Mouse (Mus musculus) stomach, embryonic 14.5 days (tissue): ENCODE results near the gene Spata32. TPM values are rescaled to one million over a fixed set of nuclear protein-coding genes. Genes with fewer than 3 reads are reported as not detected.

Experiments used
- ATAC-seq: fragments of 200-750 bp; cut with Nextera tagmentation; 2 replicates; pipeline ENCODE4 v1.8.0; 2017; ENCODE audit warnings: low read depth, moderate TSS enrichment; ENCODE audit not compliant: insufficient number of reproducible peaks, insufficient read depth, low FRiP score
- H3K27ac ChIP-seq: fragments of 300-500 bp; sonication (generic); 2 replicates; pipeline ENCODE4 v1.5.1; 2014; ENCODE audit warnings: mild to moderate bottlenecking, low read length, moderate library complexity, mixed read lengths
- H3K27me3 ChIP-seq: fragments of 300-500 bp; sonication (generic); 2 replicates; pipeline ENCODE4 v1.6.1; 2014; ENCODE audit warnings: low read length, control low read depth, mixed read lengths; ENCODE audit not compliant: control insufficient read depth, insufficient read depth
- H3K36me3 ChIP-seq: fragments of 300-500 bp; sonication (generic); 2 replicates; pipeline ENCODE4 v1.6.1; 2014; ENCODE audit warnings: mild to moderate bottlenecking, control low read depth, low read length, moderate library complexity, mixed read lengths; ENCODE audit not compliant: control insufficient read depth, insufficient read depth
- H3K4me1 ChIP-seq: fragments of 300-500 bp; sonication (generic); 2 replicates; pipeline ENCODE4 v1.6.1; 2014; ENCODE audit warnings: low read length, control low read depth, mixed read lengths; ENCODE audit not compliant: control insufficient read depth, insufficient read depth
- H3K4me2 ChIP-seq: fragments of 300-500 bp; sonication (generic); replicated peaks from 2 replicates; pipeline ENCODE4 v1.6.1; 2014; ENCODE audit warnings: low read depth, low read length, control low read depth
- H3K4me3 ChIP-seq: fragments of 300-500 bp; sonication (generic); 2 replicates; pipeline ENCODE4 v1.5.1; 2014; ENCODE audit warnings: low read depth, low read length, control low read depth
- H3K9ac ChIP-seq: fragments of 300-500 bp; sonication (generic); replicated peaks from 2 replicates; pipeline ENCODE4 v1.6.1; 2014; ENCODE audit warnings: low read depth, mild to moderate bottlenecking, control low read depth, low read length, moderate library complexity, mixed read lengths
- H3K9me3 ChIP-seq: fragments of 300-500 bp; sonication (generic); 2 replicates; pipeline ENCODE4 v1.6.1; 2016; ENCODE audit warnings: low read depth, low read length, control low read depth; ENCODE audit not compliant: control insufficient read depth
- WGBS: fragments of 180-500 bp; shearing (Covaris S2); extraction: QIAGEN DNeasy Blood & Tissue Kit; methylation state at CpG from one replicate; pipeline ENCODE4 v1.1.7; 2014; 5-methylcytosine and 5-hydroxymethylcytosine counted together
- polyA plus RNA-seq: library from polyadenylated mRNA; unstranded; fragments of >200 nt; fragmentation: Nextera tagmentation; extraction: Ambion mirVana; gene quantifications from 2 replicates; pipeline ENCODE4 v1.2.1, GENCODE M21; 2014

The Spata32 gene
- polyA plus RNA-seq, 1 experiment from 2014 or later, result not detected

GRCm38 (mm10) chr11:103262412-103263267 lies 44.4 kb upstream of the Spata32 start:
- Histone ChIP-seq H3K4me1 (peaks cover 51% of the 10 kb centered on the region), H3K9ac (no peak overlapping the region), H3K4me3 (no peak overlapping the region), H3K36me3 (no peaks in the 10 kb centered on the region), H3K27me3 (no peaks in the 10 kb centered on the region), H3K27ac (peak overlapping the region; percentile 61; the same call in 1 of the 2 replicates), H3K4me2 (peak overlapping the region; percentile 15; the same call in 1 of the 2 replicates), H3K9me3 (no peaks in the 10 kb centered on the region)
- no peak for ATAC-seq
- WGBS, result 37% methylated on average over 20 of the region's 20 CpGs

- Histone ChIP-seq H3K27me3 (no peaks in the 10 kb centered on the region), H3K27ac (peak overlapping the region; percentile 61; the same call in 1 of the 2 replicates), H3K9me3 (no peaks in the 10 kb centered on the region), H3K4me2 (peak overlapping the region; percentile 15; the same call in 1 of the 2 replicates), H3K4me1 (peaks cover 51% of the 10 kb centered on the region), H3K36me3 (no peaks in the 10 kb centered on the region), H3K4me3 (no peak overlapping the region), H3K9ac (no peak overlapping the region)
- no peak for ATAC-seq
- WGBS, result 82% methylated on average over 7 of the region's 7 CpGs
These were observed 43.6 kb upstream of the Spata32 start for GRCm38 (mm10) chr11:103261671-103262411.

GRCm38 (mm10) chr11:103260515-103261192 lies 42.4 kb upstream of the Spata32 start:
- no peak overlapping the region for H3K27ac ChIP-seq
- no peak overlapping the region for H3K9ac ChIP-seq
- no peaks in the 10 kb centered on the region for H3K36me3 ChIP-seq
- no peaks in the 10 kb centered on the region for H3K9me3 ChIP-seq
- H3K4me1 ChIP-seq, result peaks cover 46% of the 10 kb centered on the region
- no peak overlapping the region for H3K4me2 ChIP-seq
- no peak for ATAC-seq
- no peaks in the 10 kb centered on the region for H3K27me3 ChIP-seq
- 69% methylated on average over 12 of the region's 12 CpGs for WGBS
- no peak overlapping the region for H3K4me3 ChIP-seq

- no peaks in the 10 kb centered on the region for H3K36me3 ChIP-seq
- H3K9me3 ChIP-seq, result no peaks in the 10 kb centered on the region
- 92% methylated on average over 5 of the region's 5 CpGs for WGBS
- ATAC-seq, result no peak
- H3K27me3 ChIP-seq, result no peaks in the 10 kb centered on the region
- H3K4me2 ChIP-seq, result no peak overlapping the region
- no peak overlapping the region for H3K4me3 ChIP-seq
- no peak overlapping the region for H3K27ac ChIP-seq
- peaks cover 41% of the 10 kb centered on the region for H3K4me1 ChIP-seq
- no peak overlapping the region for H3K9ac ChIP-seq
These were observed 41.8 kb upstream of the Spata32 start for GRCm38 (mm10) chr11:103260034-103260433.

GRCm38 (mm10) chr11:103257938-103258481 lies 39.8 kb upstream of the Spata32 start:
- WGBS, result 91% methylated on average over 4 of the region's 4 CpGs
- H3K27ac ChIP-seq, result no peak overlapping the region
- no peak overlapping the region for H3K4me2 ChIP-seq
- no peaks in the 10 kb centered on the region for H3K36me3 ChIP-seq
- H3K9me3 ChIP-seq, result no peaks in the 10 kb centered on the region
- H3K9ac ChIP-seq, result no peak overlapping the region
- H3K4me3 ChIP-seq, result no peak overlapping the region
- peaks cover 27% of the 10 kb centered on the region for H3K4me1 ChIP-seq
- H3K27me3 ChIP-seq, result no peaks in the 10 kb centered on the region
- no peak for ATAC-seq

GRCm38 (mm10) chr11:103253605-103254004 lies 35.4 kb upstream of the Spata32 start:
- no peak for ATAC-seq
- Histone ChIP-seq H3K4me1 (peaks cover 13% of the 10 kb centered on the region; the same call in 1 of the 2 replicates), H3K4me3 (no peak overlapping the region), H3K27me3 (no peaks in the 10 kb centered on the region), H3K9me3 (no peaks in the 10 kb centered on the region), H3K36me3 (no peaks in the 10 kb centered on the region), H3K27ac (no peak overlapping the region), H3K4me2 (no peak overlapping the region), H3K9ac (no peak overlapping the region)
- WGBS, result 80% methylated on average over 5 of the region's 5 CpGs

GRCm38 (mm10) chr11:103252380-103252779 lies 34.1 kb upstream of the Spata32 start:
- Histone ChIP-seq H3K4me3 (no peak overlapping the region), H3K9ac (no peak overlapping the region), H3K4me2 (no peak overlapping the region), H3K27me3 (no peaks in the 10 kb centered on the region), H3K27ac (no peak overlapping the region), H3K36me3 (no peaks in the 10 kb centered on the region), H3K9me3 (no peaks in the 10 kb centered on the region), H3K4me1 (peaks cover 25% of the 10 kb centered on the region)
- 83% methylated on average over 5 of the region's 5 CpGs for WGBS
- no peak for ATAC-seq

- no peak overlapping the region for H3K4me3 ChIP-seq
- no peak overlapping the region for H3K27ac ChIP-seq
- H3K27me3 ChIP-seq, result no peaks in the 10 kb centered on the region
- no peak overlapping the region for H3K9ac ChIP-seq
- H3K9me3 ChIP-seq, result no peaks in the 10 kb centered on the region
- no peak for ATAC-seq
- H3K36me3 ChIP-seq, result no peaks in the 10 kb centered on the region
- H3K4me1 ChIP-seq, result peaks cover 37% of the 10 kb centered on the region
- 85% methylated on average over 3 of the region's 3 CpGs for WGBS
- H3K4me2 ChIP-seq, result no peak overlapping the region
These were observed 32.1 kb upstream of the Spata32 start for GRCm38 (mm10) chr11:103250324-103250723.
